ENCODE assay signal across 10 mouse cellular contexts in genomic region chr8:122735542-122736473, GRCm38 (mm10). TPM values are rescaled to one million over a fixed set of nuclear protein-coding genes. Genes with fewer than 3 reads are reported as not detected.
DNase-seq lines count a peak whose midpoint lies in the region; ATAC-seq and TF ChIP-seq lines count a peak whose summit lies in the region.
"Had no signal": no experiment of that assay in that cellular context is flagged by ENCODE, and none has a peak within 500 bp of the region (broad histone marks: within the 10 kb centered on the region; RNA-seq: fewer than 3 reads in every experiment).

No protein-coding gene starts in this region.

- intact Hi-C loops in gastrocnemius, adult 2 months (cut with DNase I): no loop called here

- no peak overlapping the region for H3K4me2 ChIP-seq in forebrain, embryonic 12.5 days
- H3K4me2 ChIP-seq: limb, embryonic 12.5 days had no signal

- DNase-seq in forebrain, embryonic 10.5 days (ENCODE audit: extremely low spot score, low spot score): no peak
- DNase-seq in brain, embryonic 14.5 days (ENCODE audit: low read depth): peak; percentile 45
- DNase-seq in hindbrain, embryonic 10.5 days (ENCODE audit: low spot score): no peak
- no peak for DNase-seq in gastrocnemius, postnatal 4 days (ENCODE audit: low spot score in 2 of 2)
- DNase-seq in gastrocnemius, adult 2 months: no peak
- DNase-seq in adrenal gland, postnatal 4 days (ENCODE audit: low spot score in 2 of 2): no peak
- DNase-seq: right cerebral cortex, adult 18-20 months had no signal

- no peak for TF ChIP-seq CTCF in brain, embryonic 14.5 days (IDR thresholded peaks at IDR 0.05; ENCODE audit: borderline replicate concordance, extremely low read depth, insufficient read depth, insufficient read length)
- TF ChIP-seq CTCF in gastrocnemius, adult 2 months (IDR thresholded peaks at IDR 0.05): no peak

- H3K27ac ChIP-seq in forebrain, embryonic 12.5 days: peak overlapping the region; percentile 38
- H3K27ac ChIP-seq in forebrain, embryonic 10.5 days: no peak overlapping the region
- H3K27ac ChIP-seq in hindbrain, embryonic 10.5 days: 0 out of 2 replicates have a peak overlapping the region, but pooled peaks have one; percentile 35
- H3K27ac ChIP-seq in gastrocnemius, adult 2 months: no peak overlapping the region
- H3K27ac ChIP-seq: limb, embryonic 12.5 days had no signal

- no peaks in the 10 kb centered on the region for H3K9me3 ChIP-seq in forebrain, embryonic 12.5 days
- no peaks in the 10 kb centered on the region for H3K9me3 ChIP-seq in forebrain, embryonic 10.5 days
- H3K9me3 ChIP-seq in hindbrain, embryonic 10.5 days: no peaks in the 10 kb centered on the region
- H3K9me3 ChIP-seq: limb, embryonic 12.5 days had no signal

- 68% methylated on average over 19 of the region's 19 CpGs for WGBS in forebrain, embryonic 12.5 days
- WGBS in forebrain, embryonic 10.5 days: 67% methylated on average over 19 of the region's 19 CpGs
- WGBS in hindbrain, embryonic 10.5 days: 61% methylated on average over 19 of the region's 19 CpGs

- no peak overlapping the region for H3K9ac ChIP-seq in forebrain, embryonic 12.5 days
- H3K9ac ChIP-seq: limb, embryonic 12.5 days had no signal

- H3K27me3 ChIP-seq in forebrain, embryonic 12.5 days: peaks cover 37% of the 10 kb centered on the region
- peaks cover 51% of the 10 kb centered on the region for H3K27me3 ChIP-seq in forebrain, embryonic 10.5 days (ENCODE audit: poor library complexity, severe bottlenecking)
- H3K27me3 ChIP-seq in hindbrain, embryonic 10.5 days (ENCODE audit: insufficient read depth, poor library complexity, severe bottlenecking): peaks cover 27% of the 10 kb centered on the region

- no peak overlapping the region for H3K4me3 ChIP-seq in forebrain, embryonic 12.5 days (replicated peaks)
- H3K4me3 ChIP-seq in forebrain, embryonic 10.5 days: no peak overlapping the region
- H3K4me3 ChIP-seq in hindbrain, embryonic 10.5 days: no peak overlapping the region
- H3K4me3 ChIP-seq in gastrocnemius, adult 2 months: no peak overlapping the region
- H3K4me3 ChIP-seq: limb, embryonic 12.5 days had no signal

- peaks cover 60% of the 10 kb centered on the region for H3K4me1 ChIP-seq in forebrain, embryonic 12.5 days
- H3K4me1 ChIP-seq in forebrain, embryonic 10.5 days: peaks cover 41% of the 10 kb centered on the region
- peaks cover 47% of the 10 kb centered on the region for H3K4me1 ChIP-seq in hindbrain, embryonic 10.5 days (replicated peaks)

- H3K36me3 ChIP-seq in forebrain, embryonic 12.5 days (replicated peaks): no peaks in the 10 kb centered on the region
- H3K36me3 ChIP-seq in forebrain, embryonic 10.5 days (replicated peaks): no peaks in the 10 kb centered on the region
- H3K36me3 ChIP-seq in hindbrain, embryonic 10.5 days: no peaks in the 10 kb centered on the region
- H3K36me3 ChIP-seq: limb, embryonic 12.5 days had no signal

- TF ChIP-seq POLR2A in brain, embryonic 14.5 days (IDR thresholded peaks at IDR 0.05; ENCODE audit: borderline replicate concordance, extremely low read depth, insufficient read depth, insufficient read length, poor library complexity, severe bottlenecking): no peak

- ATAC-seq in forebrain, embryonic 12.5 days (ENCODE audit: low FRiP score): no peak
- ATAC-seq in megakaryocyte-erythroid progenitor cell, adult 5-6 weeks (replicated peaks; ENCODE audit: low FRiP score, low TSS enrichment, poor library complexity, severe bottlenecking): peak; percentile 85

RNA-seq across cellular contexts. Expression of gene Cbfa2t3, which starts 36.9 kb away (rescaled TPM):
- 12.2 and 12.4 TPM in 2 replicates for polyA plus RNA-seq in forebrain, embryonic 12.5 days (2016; fragmentation: Nextera tagmentation; extraction: Ambion mirVana)
- 1.6 and 2.4 TPM in 2 replicates for polyA plus RNA-seq in forebrain, embryonic 10.5 days (2016; fragmentation: Nextera tagmentation; extraction: Ambion mirVana)
- polyA plus RNA-seq in brain, embryonic 14.5 days (2012; rRNA removed): 9.5 and 30.2 TPM in 2 replicates
- polyA plus RNA-seq in hindbrain, embryonic 10.5 days (2016; fragmentation: Nextera tagmentation; extraction: Ambion mirVana): 2.2 and 5.4 TPM in 2 replicates
- 78.3 and 79.6 TPM in 2 replicates for total RNA-seq in megakaryocyte-erythroid progenitor cell, adult 5-6 weeks (2014; fragmentation: Nextera tagmentation)
- total RNA-seq in megakaryocyte-erythroid progenitor cell, adult 5-6 weeks (2017): 7.8 and 15.4 TPM in 2 replicates
- total RNA-seq in gastrocnemius, postnatal 4 days (2021): 10 to 100 TPM; 18.9 TPM
- total RNA-seq in gastrocnemius, adult 2 months (2021): 10 to 100 TPM; 18.8 to 23.4 TPM
- 10 to 100 TPM; 11.3 to 12.0 TPM for total RNA-seq in adrenal gland, postnatal 4 days (2021)

RNA-seq across cellular contexts. Expression of gene Acsf3, which starts 39.5 kb away (rescaled TPM):
- 16.1 and 17.3 TPM in 2 replicates for polyA plus RNA-seq in forebrain, embryonic 12.5 days (2016; fragmentation: Nextera tagmentation; extraction: Ambion mirVana)
- polyA plus RNA-seq in forebrain, embryonic 10.5 days (2016; fragmentation: Nextera tagmentation; extraction: Ambion mirVana): 19.0 and 19.1 TPM in 2 replicates
- polyA plus RNA-seq in brain, embryonic 14.5 days (2012; rRNA removed): 18.9 and 19.5 TPM in 2 replicates
- 16.5 and 18.0 TPM in 2 replicates for polyA plus RNA-seq in hindbrain, embryonic 10.5 days (2016; fragmentation: Nextera tagmentation; extraction: Ambion mirVana)
- 9.8 and 14.7 TPM in 2 replicates for total RNA-seq in megakaryocyte-erythroid progenitor cell, adult 5-6 weeks (2014; fragmentation: Nextera tagmentation)
- 5.8 and 9.5 TPM in 2 replicates for total RNA-seq in megakaryocyte-erythroid progenitor cell, adult 5-6 weeks (2017)
- total RNA-seq in gastrocnemius, postnatal 4 days (2021): 10 to 100 TPM; 15.4 to 18.8 TPM
- 10 to 100 TPM; 11.1 to 16.4 TPM for total RNA-seq in gastrocnemius, adult 2 months (2021)
- 10 to 100 TPM; 34.0 to 35.8 TPM for total RNA-seq in adrenal gland, postnatal 4 days (2021)

Comparison
In these comparisons a context has a peak if more than half of its experiments do, and no peak if none do; other contexts are left out.
1. H3K27ac ChIP-seq: peak in forebrain, embryonic 12.5 days (single experiment) and hindbrain, embryonic 10.5 days (single experiment); none in forebrain, embryonic 10.5 days (single experiment) and gastrocnemius, adult 2 months (single experiment).